Mouse (Mus musculus): ENCODE data around the gene Gm20517.

GRCm38 (mm10) chr17:47707961-47708360, 96.6 kb downstream of the Gm20517 start:
- TF ChIP-seq POLR2A (IDR thresholded peaks at IDR 0.05; ENCODE audit: insufficient read depth, low read length) (no peak), CTCF (IDR thresholded peaks at IDR 0.05; ENCODE audit: low read depth, low read length) (no peak), EP300 (IDR thresholded peaks at IDR 0.05; ENCODE audit: insufficient read depth, low read depth, low read length) (no peak)
